ENCODE assay signal across 17 mouse cellular contexts in the genomic region with DNA sequence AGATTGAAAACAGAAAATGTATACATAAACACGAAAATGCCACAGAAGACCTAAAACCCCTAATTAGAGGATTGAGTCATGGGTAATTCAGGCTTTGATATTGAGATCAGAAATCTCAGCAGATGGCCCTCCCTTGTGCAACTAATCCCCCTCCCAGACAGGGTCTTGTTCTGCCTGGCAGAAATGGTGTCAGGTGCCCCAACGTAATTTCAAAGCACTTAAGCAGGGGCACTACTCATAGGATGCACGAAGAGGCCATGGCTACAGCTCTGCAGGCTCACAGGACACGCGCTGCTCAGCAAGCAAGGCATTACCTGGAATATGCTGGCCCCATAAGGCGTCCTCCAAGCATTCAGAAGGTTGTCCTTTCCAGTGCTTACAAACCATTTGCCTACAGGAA.
"Had no signal": no experiment of that assay in that cellular context is flagged by ENCODE, and none has a peak within 500 bp of the region (broad histone marks: within the 10 kb centered on the region; RNA-seq: fewer than 3 reads in every experiment).

No protein-coding gene starts in this region.

- H3K4me2 ChIP-seq: lung, embryonic 14.5 days; midbrain, embryonic 11.5 days; midbrain, embryonic 13.5 days; midbrain, embryonic 15.5 days; neural tube, embryonic 13.5 days; neural tube, embryonic 15.5 days had no signal

- ATAC-seq: midbrain, embryonic 13.5 days; midbrain, embryonic 15.5 days had no signal

- DNase-seq: lung, adult 18-20 months; lung, embryonic 14.5 days; lung, postnatal 10 days; right cerebral cortex, adult 18-20 months; right cerebral cortex, postnatal 25 days; right cerebral cortex, postnatal 4 days; spleen, adult 18-20 months; thymus, adult 18-20 months; thymus, postnatal 14 days; thymus, postnatal 36 days had no signal

- H3K27me3 ChIP-seq: megakaryocyte, embryonic 14.5 days; midbrain, embryonic 15.5 days; neural tube, embryonic 13.5 days; neural tube, embryonic 15.5 days had no signal

- H3K9ac ChIP-seq: lung, embryonic 14.5 days; midbrain, embryonic 13.5 days; midbrain, embryonic 15.5 days; neural tube, embryonic 13.5 days; neural tube, embryonic 15.5 days had no signal

- H3K4me1 ChIP-seq: megakaryocyte, embryonic 14.5 days; midbrain, embryonic 15.5 days; neural tube, embryonic 15.5 days had no signal

- H3K27ac ChIP-seq: macrophage; midbrain, embryonic 13.5 days; midbrain, embryonic 15.5 days; neural tube, embryonic 13.5 days; neural tube, embryonic 15.5 days had no signal

- H3K4me3 ChIP-seq: megakaryocyte, embryonic 14.5 days; midbrain, embryonic 13.5 days; midbrain, embryonic 15.5 days; neural tube, embryonic 13.5 days; neural tube, embryonic 15.5 days had no signal

- H3K9me3 ChIP-seq: megakaryocyte, embryonic 14.5 days; midbrain, embryonic 13.5 days; midbrain, embryonic 15.5 days; neural tube, embryonic 13.5 days; neural tube, embryonic 15.5 days had no signal
